In the genomic region with DNA sequence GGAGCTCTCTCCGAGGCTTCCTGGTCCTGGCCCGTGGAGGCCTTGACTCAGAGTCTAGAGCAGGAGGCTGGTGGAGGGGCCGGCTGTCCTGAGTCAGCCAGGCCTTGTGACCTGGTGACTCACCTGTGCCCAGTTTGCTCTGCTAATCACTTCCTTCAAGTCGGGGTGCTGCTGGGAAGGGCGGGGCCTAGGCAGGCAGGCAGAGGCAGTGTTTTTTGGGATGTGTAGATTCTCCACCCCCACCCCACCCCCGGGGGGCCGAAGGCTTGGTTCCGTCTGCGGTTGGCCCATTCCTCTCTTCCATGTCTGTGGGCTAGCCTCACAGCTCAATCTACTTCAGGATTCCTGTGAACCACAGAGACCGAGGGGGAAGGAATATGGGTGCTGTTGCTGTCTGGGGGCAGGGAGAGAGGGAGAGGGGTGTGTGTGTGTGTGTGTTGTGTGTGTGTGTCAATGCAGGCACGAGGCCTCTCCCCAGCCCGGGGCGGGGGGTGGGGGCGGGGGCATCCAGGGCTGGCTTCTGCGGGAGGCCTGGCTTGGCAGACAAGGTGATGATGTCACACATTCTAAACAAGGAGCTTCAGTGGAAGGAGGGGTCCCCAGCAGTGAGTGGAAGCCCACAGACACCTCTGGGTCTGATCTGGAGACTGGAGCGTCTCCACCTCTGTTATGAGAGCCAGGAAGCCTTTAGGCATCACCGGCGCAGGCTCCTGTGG, we compare ENCODE assay signal across 11 mouse cellular contexts. TPM values are rescaled to one million over a fixed set of nuclear protein-coding genes. Genes with fewer than 3 reads are reported as not detected.
A peak's percentile ranks its signal among the peaks of the same experiment; 100 is the strongest.
DNase-seq lines count a peak whose midpoint lies in the region; ATAC-seq and TF ChIP-seq lines count a peak whose summit lies in the region.
"Had no signal": no experiment of that assay in that cellular context is flagged by ENCODE, and none has a peak within 500 bp of the region (broad histone marks: within the 10 kb centered on the region; RNA-seq: fewer than 3 reads in every experiment).

No protein-coding gene starts in this region.

- H3K9ac ChIP-seq in hindbrain, postnatal 0 days (replicated peaks; ENCODE audit: low read length) = no peak overlapping the region
- peak overlapping the region; percentile 67 for H3K9ac ChIP-seq in ES-Bruce4 (ENCODE audit: low read depth, poor library complexity, severe bottlenecking)
- H3K9ac ChIP-seq in midbrain, embryonic 15.5 days = no peak overlapping the region
- H3K9ac ChIP-seq: hindbrain, embryonic 12.5 days; liver, embryonic 15.5 days had no signal

- H3K27ac ChIP-seq in hindbrain, embryonic 10.5 days = peak overlapping the region; percentile 4
- H3K27ac ChIP-seq in hindbrain, postnatal 0 days = no peak overlapping the region
- H3K27ac ChIP-seq in ES-Bruce4 (ENCODE audit: insufficient read depth, low read length) = peak overlapping the region; percentile 95
- peak overlapping the region; percentile 52 for H3K27ac ChIP-seq in embryonic facial prominence, embryonic 10.5 days (replicated peaks)
- H3K27ac ChIP-seq in midbrain, embryonic 15.5 days = no peak overlapping the region
- H3K27ac ChIP-seq: hindbrain, embryonic 12.5 days; liver, embryonic 15.5 days had no signal

- no peak for DNase-seq in hindbrain, embryonic 10.5 days (ENCODE audit: low spot score)
- no peak for DNase-seq in hindbrain, postnatal 0 days (ENCODE audit: low spot score)
- DNase-seq in embryonic facial prominence, embryonic 10.5 days (ENCODE audit: low spot score) = peak; percentile 29
- DNase-seq in lung, postnatal 10 days = peak; percentile 45
- no peak for DNase-seq in frontal cortex, postnatal 14 days (ENCODE audit: low spot score in 2 of 2)
- DNase-seq: right cerebral cortex, adult 18-20 months had no signal

- no peak for ATAC-seq in hindbrain, postnatal 0 days
- no peak for ATAC-seq in midbrain, embryonic 15.5 days (replicated peaks)
- ATAC-seq in activated CD4-positive, CD25-positive, alpha-beta regulatory T cell, adult 4 months = no peak

- H3K9me3 ChIP-seq in hindbrain, embryonic 10.5 days = no peaks in the 10 kb centered on the region
- no peaks in the 10 kb centered on the region for H3K9me3 ChIP-seq in hindbrain, postnatal 0 days (ENCODE audit: low read length)
- H3K9me3 ChIP-seq in ES-Bruce4 (replicated peaks; ENCODE audit: control insufficient read depth, insufficient read depth, low read length, poor library complexity, severe bottlenecking) = no peaks in the 10 kb centered on the region
- H3K9me3 ChIP-seq in embryonic facial prominence, embryonic 10.5 days = no peaks in the 10 kb centered on the region
- H3K9me3 ChIP-seq in midbrain, embryonic 15.5 days = no peaks in the 10 kb centered on the region
- H3K9me3 ChIP-seq: hindbrain, embryonic 12.5 days; liver, embryonic 15.5 days had no signal

- no peak overlapping the region for H3K4me2 ChIP-seq in hindbrain, postnatal 0 days (ENCODE audit: low read depth, low read length)
- H3K4me2 ChIP-seq in midbrain, embryonic 15.5 days = no peak overlapping the region
- H3K4me2 ChIP-seq: hindbrain, embryonic 12.5 days; liver, embryonic 15.5 days had no signal

- no peak overlapping the region for H3K4me3 ChIP-seq in hindbrain, embryonic 10.5 days
- no peak overlapping the region for H3K4me3 ChIP-seq in hindbrain, postnatal 0 days (ENCODE audit: low read length)
- H3K4me3 ChIP-seq in ES-Bruce4 (ENCODE audit: low read depth, low read length) = peak overlapping the region; percentile 58
- no peak overlapping the region for H3K4me3 ChIP-seq in embryonic facial prominence, embryonic 10.5 days
- no peak overlapping the region for H3K4me3 ChIP-seq in midbrain, embryonic 15.5 days
- H3K4me3 ChIP-seq: hindbrain, embryonic 12.5 days; liver, embryonic 15.5 days had no signal

- WGBS in hindbrain, embryonic 10.5 days = 38% methylated on average over 18 of the region's 18 CpGs
- WGBS in hindbrain, postnatal 0 days = 49% methylated on average over 18 of the region's 18 CpGs
- WGBS in embryonic facial prominence, embryonic 10.5 days = 34% methylated on average over 18 of the region's 18 CpGs
- WGBS in midbrain, embryonic 15.5 days = 41% methylated on average over 18 of the region's 18 CpGs

- H3K36me3 ChIP-seq in hindbrain, embryonic 10.5 days = no peaks in the 10 kb centered on the region
- H3K36me3 ChIP-seq in hindbrain, postnatal 0 days (ENCODE audit: insufficient read depth, low read length) = no peaks in the 10 kb centered on the region
- H3K36me3 ChIP-seq in ES-Bruce4 (ENCODE audit: control insufficient read depth, insufficient read depth, low read length, poor library complexity, severe bottlenecking) = no peaks in the 10 kb centered on the region
- H3K36me3 ChIP-seq in embryonic facial prominence, embryonic 10.5 days (replicated peaks) = no peaks in the 10 kb centered on the region
- H3K36me3 ChIP-seq in midbrain, embryonic 15.5 days (replicated peaks) = no peaks in the 10 kb centered on the region
- H3K36me3 ChIP-seq: hindbrain, embryonic 12.5 days; liver, embryonic 15.5 days had no signal

- no peak for TF ChIP-seq CTCF in hindbrain, postnatal 0 days (IDR thresholded peaks at IDR 0.05; ENCODE audit: low read depth)
- no peak for TF ChIP-seq CTCF in ES-Bruce4 (IDR thresholded peaks at IDR 0.05; ENCODE audit: low read depth, low read length)

- TF ChIP-seq EP300 in ES-Bruce4 (IDR thresholded peaks at IDR 0.05; ENCODE audit: insufficient read depth, low read depth, low read length) = peak; percentile 83

- H3K4me1 ChIP-seq in hindbrain, embryonic 10.5 days (replicated peaks) = peaks cover 55% of the 10 kb centered on the region
- H3K4me1 ChIP-seq in hindbrain, postnatal 0 days (ENCODE audit: insufficient read depth, low read length) = peaks cover 11% of the 10 kb centered on the region; the same call in 1 of the 2 replicates
- peaks cover 13% of the 10 kb centered on the region for H3K4me1 ChIP-seq in ES-Bruce4 (ENCODE audit: control insufficient read depth, insufficient read depth, low read length)
- H3K4me1 ChIP-seq in embryonic facial prominence, embryonic 10.5 days = peaks cover 68% of the 10 kb centered on the region
- H3K4me1 ChIP-seq in midbrain, embryonic 15.5 days = peaks cover 9% of the 10 kb centered on the region

- H3K27me3 ChIP-seq in hindbrain, embryonic 10.5 days (ENCODE audit: insufficient read depth, poor library complexity, severe bottlenecking) = peaks cover 21% of the 10 kb centered on the region
- H3K27me3 ChIP-seq in hindbrain, postnatal 0 days (ENCODE audit: insufficient read depth, low read length) = no peaks in the 10 kb centered on the region
- no peaks in the 10 kb centered on the region for H3K27me3 ChIP-seq in ES-Bruce4 (ENCODE audit: control insufficient read depth, insufficient read depth, low read length, poor library complexity, severe bottlenecking)
- H3K27me3 ChIP-seq in embryonic facial prominence, embryonic 10.5 days (replicated peaks; ENCODE audit: low read depth, poor library complexity, severe bottlenecking) = peaks cover 20% of the 10 kb centered on the region
- H3K27me3 ChIP-seq in midbrain, embryonic 15.5 days (replicated peaks) = no peaks in the 10 kb centered on the region
- H3K27me3 ChIP-seq: liver, embryonic 15.5 days had no signal

- peak; percentile 44 for TF ChIP-seq POLR2A in ES-Bruce4 (IDR thresholded peaks at IDR 0.05; ENCODE audit: insufficient read depth, low read length)

RNA-seq across cellular contexts. Expression of a gene that starts 9.7 kb away (rescaled TPM):
- polyA plus RNA-seq in hindbrain, embryonic 10.5 days (2016; fragmentation: Nextera tagmentation; extraction: Ambion mirVana) = 2.9 and 6.6 TPM in 2 replicates
- total RNA-seq in hindbrain, postnatal 0 days (2014; rRNA removed) = 62.9 and 70.8 TPM in 2 replicates
- 4.0 and 4.2 TPM in 2 replicates for polyA plus RNA-seq in hindbrain, postnatal 0 days (2015; fragmentation: Nextera tagmentation; extraction: Ambion mirVana)
- 66.6 and 78.1 TPM in 2 replicates for polyA plus RNA-seq in ES-Bruce4 (2011; ENCODE audit: insufficient read depth, insufficient read length, low read depth, missing spikeins)
- polyA plus RNA-seq in embryonic facial prominence, embryonic 10.5 days (2016; fragmentation: Nextera tagmentation; extraction: Ambion mirVana) = 2.8 and 3.3 TPM in 2 replicates
- 3.5 and 4.2 TPM in 2 replicates for polyA plus RNA-seq in midbrain, embryonic 15.5 days (2015; fragmentation: Nextera tagmentation; extraction: Ambion mirVana)
- 10 to 100 TPM in 1 of 2 experiments, 1 to 10 TPM in 1; 9.8 to 17.6 TPM for polyA plus RNA-seq in activated CD4-positive, CD25-positive, alpha-beta regulatory T cell, adult 4 months (2017; shearing (Covaris generic))

RNA-seq across cellular contexts. Expression of a gene that starts 18.6 kb away (rescaled TPM):
- polyA plus RNA-seq in hindbrain, embryonic 10.5 days (2016; fragmentation: Nextera tagmentation; extraction: Ambion mirVana) = 1.8 and 2.0 TPM in 2 replicates
- 2.3 and 4.0 TPM in 2 replicates for total RNA-seq in hindbrain, postnatal 0 days (2014; rRNA removed)
- 0.58 TPM in 2 replicates for polyA plus RNA-seq in hindbrain, postnatal 0 days (2015; fragmentation: Nextera tagmentation; extraction: Ambion mirVana)
- 17.2 and 21.9 TPM in 2 replicates for polyA plus RNA-seq in ES-Bruce4 (2011; ENCODE audit: insufficient read depth, insufficient read length, low read depth, missing spikeins)
- polyA plus RNA-seq in embryonic facial prominence, embryonic 10.5 days (2016; fragmentation: Nextera tagmentation; extraction: Ambion mirVana) = 2.3 and 4.0 TPM in 2 replicates
- polyA plus RNA-seq in midbrain, embryonic 15.5 days (2015; fragmentation: Nextera tagmentation; extraction: Ambion mirVana) = 0.78 and 0.80 TPM in 2 replicates
- polyA plus RNA-seq in activated CD4-positive, CD25-positive, alpha-beta regulatory T cell, adult 4 months (2017; shearing (Covaris generic)) = 1 to 10 TPM; 5.8 to 6.4 TPM

Comparison
In these comparisons a context has a peak if more than half of its experiments do, and no peak if none do; other contexts are left out.
1. H3K27ac ChIP-seq: peak in hindbrain, embryonic 10.5 days (single experiment), ES-Bruce4 (single experiment) and embryonic facial prominence, embryonic 10.5 days (single experiment); none in hindbrain, postnatal 0 days (single experiment) and midbrain, embryonic 15.5 days (single experiment).
2. DNase-seq: peak in embryonic facial prominence, embryonic 10.5 days (single experiment) and lung, postnatal 10 days (single experiment); none in hindbrain, embryonic 10.5 days (single experiment), hindbrain, postnatal 0 days (single experiment) and frontal cortex, postnatal 14 days (0 of 2).